Mouse (Mus musculus): ENCODE measurements around the gene Iqce. TPM values are rescaled to one million over a fixed set of nuclear protein-coding genes. Genes with fewer than 3 reads are reported as not detected.

Iqce gene
- polyA plus RNA-seq (2012; rRNA removed) = 4.1 and 4.2 TPM in 2 replicates

DNA sequence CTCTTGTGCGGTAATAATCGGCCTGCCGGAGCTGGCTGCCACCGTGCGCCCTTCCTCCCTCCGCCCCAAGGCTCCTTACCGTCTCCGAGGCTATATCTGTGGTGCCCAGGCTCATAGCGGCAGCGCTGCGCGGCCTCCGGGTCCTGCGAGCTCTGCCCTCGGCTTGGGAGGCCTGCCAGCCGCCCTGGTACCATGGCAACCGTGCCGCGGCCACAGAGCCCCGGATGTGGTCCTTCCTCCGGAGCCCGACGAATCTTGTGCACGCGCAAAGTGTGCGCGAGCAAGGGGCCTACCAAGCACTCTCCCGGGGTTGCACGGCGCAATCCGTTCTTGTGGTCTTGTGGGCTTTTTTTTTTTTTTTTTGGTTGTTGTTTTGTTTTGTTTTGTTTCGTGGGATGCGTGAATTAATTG is at the start of gene Iqce:
Iqce (minus strand) TSS at position 276 of the 411 bp plus-strand sequence.

DNA sequence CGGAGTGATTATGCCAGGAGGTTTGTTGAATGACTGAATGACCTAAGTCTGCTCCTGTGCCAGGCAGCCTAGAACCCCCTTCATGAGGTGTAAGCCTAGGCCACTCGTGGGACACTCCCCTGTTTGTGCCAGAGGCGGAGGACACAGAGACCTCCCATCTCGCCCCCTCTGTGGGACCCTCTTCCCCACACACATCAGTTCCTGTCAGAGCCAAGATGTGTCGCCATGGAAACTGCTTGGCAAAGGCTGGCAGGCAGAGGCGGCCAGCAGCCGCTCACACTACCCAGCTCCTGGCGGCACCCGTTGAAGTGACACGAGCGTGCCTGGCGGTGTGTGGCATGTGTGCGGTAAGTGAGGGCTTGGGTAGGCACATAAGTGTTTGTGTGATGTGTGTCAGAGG is 21.6 kb upstream of the Iqce start, which contains the start of gene Amz1:
Amz1 (plus strand) TSS at position 306 of the 400 bp plus-strand sequence.

DNA sequence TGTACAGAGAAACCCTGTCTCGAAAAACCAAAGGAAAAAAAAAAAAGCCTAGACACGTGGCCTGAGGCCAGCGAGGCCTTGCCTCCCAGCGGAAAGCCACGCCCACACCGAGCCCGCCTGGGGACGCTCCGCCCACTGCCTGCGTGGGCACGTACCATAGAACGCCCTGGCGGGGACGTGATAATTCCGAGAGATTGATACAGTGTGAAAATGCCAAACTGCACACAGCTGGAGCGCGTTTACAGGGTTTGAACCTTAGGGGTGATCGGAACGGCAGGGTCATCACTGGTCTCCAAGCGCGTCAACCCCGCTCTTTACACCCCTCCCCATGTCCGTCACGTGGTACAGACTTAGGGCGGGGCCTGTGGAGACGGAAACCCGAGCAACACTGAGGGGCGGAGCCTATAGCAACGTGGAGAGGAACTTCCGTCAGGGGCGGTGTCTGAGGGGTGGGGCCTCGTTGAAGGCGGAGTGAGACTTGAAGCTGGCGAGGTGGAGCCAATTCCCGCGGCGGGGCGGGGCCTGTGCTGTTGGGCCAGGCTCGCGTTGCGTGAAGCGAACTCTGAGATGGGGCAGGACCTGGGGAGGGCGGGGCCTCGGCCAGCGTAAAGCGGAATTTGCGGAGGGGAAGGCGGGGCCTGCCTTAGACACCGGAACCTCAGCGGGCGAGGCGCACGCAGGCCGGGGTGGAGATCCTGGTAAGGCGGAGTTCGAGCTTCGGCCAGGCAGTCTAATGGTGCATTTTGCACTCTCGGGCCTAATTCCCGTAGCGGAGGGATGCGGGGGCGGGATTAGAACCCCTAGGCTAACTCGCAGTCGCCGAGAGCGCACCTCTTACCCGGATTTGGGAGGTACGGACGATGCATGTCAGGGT is 2.4 kb upstream of the Iqce start, which contains the start of gene Brat1:
Brat1 (plus strand) TSS at position 634 of the 874 bp plus-strand sequence.

DNA sequence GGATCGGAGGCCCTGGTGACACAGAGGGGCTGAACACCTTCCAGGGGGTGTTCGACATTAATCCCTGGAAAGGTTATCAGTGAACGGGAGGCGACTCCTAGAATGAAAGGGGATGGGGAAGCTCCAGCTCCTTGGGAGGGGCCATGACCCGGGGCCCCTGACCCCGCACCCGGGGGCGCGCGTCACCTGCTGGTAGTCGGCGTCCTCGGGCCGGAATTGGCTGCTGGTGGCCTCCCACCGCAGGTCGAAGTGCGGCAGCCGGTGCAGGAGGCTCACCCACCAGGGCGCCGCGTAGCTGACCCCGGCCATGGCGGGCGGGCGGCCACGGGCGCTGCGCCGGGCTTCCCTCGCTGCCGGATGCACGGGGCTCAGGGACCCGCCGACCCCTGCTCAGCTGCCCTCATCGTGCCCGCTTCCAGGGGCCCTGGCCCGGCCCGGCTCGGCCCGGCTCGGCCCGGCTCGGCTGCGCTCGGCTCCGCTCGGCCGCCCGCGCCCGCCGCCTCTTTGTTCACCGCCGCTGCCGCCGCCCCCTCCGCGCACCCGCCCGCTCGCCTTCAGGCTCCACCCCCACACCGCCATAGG is 53.6 kb downstream of the Iqce start, which contains the start of gene Ttyh3:
Ttyh3 (minus strand) TSS at position 513 of the 582 bp plus-strand sequence.

Other genes with a start within 250 kb of the Iqce start
- gene Chst12, start 196.8 kb downstream of the Iqce start, polyA plus RNA-seq (2012; rRNA removed) = 3.4 and 4.5 TPM in 2 replicates
- gene Grifin, start 137.3 kb downstream of the Iqce start, polyA plus RNA-seq (2012; rRNA removed) = 2.4 and 3.0 TPM in 2 replicates
- 9.3 and 12.0 TPM in 2 replicates for gene Lfng, start 95.1 kb downstream of the Iqce start, polyA plus RNA-seq (2012; rRNA removed)
- gene Ttyh3, start 53.3 kb downstream of the Iqce start, polyA plus RNA-seq (2012; rRNA removed) = 6.4 and 8.1 TPM in 2 replicates
- 4.5 and 4.8 TPM in 2 replicates for gene Brat1, start 2.6 kb upstream of the Iqce start, polyA plus RNA-seq (2012; rRNA removed)
- 0.61 and 0.81 TPM in 2 replicates for gene Amz1, start 21.7 kb upstream of the Iqce start, polyA plus RNA-seq (2012; rRNA removed)
- 12.3 and 13.3 TPM in 2 replicates for gene Gna12, start 128.1 kb upstream of the Iqce start, polyA plus RNA-seq (2012; rRNA removed)